Mouse (Mus musculus): ENCODE results near the gene Serpina3m. TPM values are rescaled to one million over a fixed set of nuclear protein-coding genes. Genes with fewer than 3 reads are reported as not detected.
"Not testable (repeated sequence)": the region's sequence is repeated elsewhere in the genome, so short reads cannot be mapped to it uniquely, and the experiment has no call there.

Serpina3m gene
- polyA plus RNA-seq (2016; fragmentation: Nextera tagmentation; extraction: Ambion mirVana), result 0.10 TPM in 1 of 2 replicates, not detected in the other

GRCm38 (mm10) chr12:104338226-104338625, at the start of gene Serpina3m, which contains the start of gene Serpina3k:
Gene Serpina3m (plus strand): TSS chr12:104338486.
Gene Serpina3k (plus strand): TSS chr12:104338486.
- 55% methylated on average over 3 of the region's 3 CpGs for WGBS (ENCODE audit: insufficient replicate concordance)
- H3K9me3 ChIP-seq (replicated peaks); H3K4me1 ChIP-seq; H3K4me2 ChIP-seq; H3K36me3 ChIP-seq; H3K4me3 ChIP-seq; ATAC-seq; H3K27ac ChIP-seq; H3K9ac ChIP-seq; H3K27me3 ChIP-seq (replicated peaks): not testable (repeated sequence)

DNA sequence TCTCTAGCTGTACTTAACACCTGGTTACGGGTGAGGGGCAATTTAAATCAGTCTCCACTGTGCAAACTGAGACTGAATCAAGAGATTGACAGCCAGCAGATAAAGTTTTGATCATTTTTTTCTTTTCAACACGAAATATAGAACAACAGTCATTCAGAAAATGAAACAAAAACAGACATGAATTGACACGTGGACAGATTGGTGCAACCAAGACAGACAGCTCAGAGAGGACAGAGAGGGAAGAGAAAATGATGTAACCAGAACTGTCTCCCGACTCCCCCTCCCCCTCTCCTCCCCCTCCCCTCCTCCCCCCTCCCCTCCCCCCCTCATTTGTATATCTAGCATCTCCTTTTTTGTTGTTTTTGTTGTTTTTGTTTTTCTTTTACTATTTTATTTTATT, 48.4 kb upstream of the Serpina3m start:
- no peaks in the 10 kb centered on the region for H3K9me3 ChIP-seq (replicated peaks)
- no peak for ATAC-seq

GRCm38 (mm10) chr12:104293963-104294362, 44.3 kb upstream of the Serpina3m start:
- Histone ChIP-seq H3K27ac (no peak overlapping the region), H3K9me3 (replicated peaks) (no peaks in the 10 kb centered on the region), H3K36me3 (no peaks in the 10 kb centered on the region), H3K27me3 (replicated peaks) (no peaks in the 10 kb centered on the region), H3K4me3 (no peak overlapping the region), H3K4me1 (no peaks in the 10 kb centered on the region), H3K4me2 (no peak overlapping the region), H3K9ac (no peak overlapping the region)
- ATAC-seq, result no peak
- 54% methylated on average over 2 of the region's 2 CpGs for WGBS (ENCODE audit: insufficient replicate concordance)

More for the DNA sequence above, 48.4 kb upstream of the Serpina3m start:
- Histone ChIP-seq H3K27me3 (replicated peaks) (no peaks in the 10 kb centered on the region), H3K4me1 (no peaks in the 10 kb centered on the region), H3K36me3 (no peaks in the 10 kb centered on the region), H3K4me2 (no peak overlapping the region), H3K27ac (no peak overlapping the region), H3K9ac (no peak overlapping the region), H3K4me3 (no peak overlapping the region)
- 29% methylated on average over 4 of the region's 4 CpGs for WGBS (ENCODE audit: insufficient replicate concordance)

DNA sequence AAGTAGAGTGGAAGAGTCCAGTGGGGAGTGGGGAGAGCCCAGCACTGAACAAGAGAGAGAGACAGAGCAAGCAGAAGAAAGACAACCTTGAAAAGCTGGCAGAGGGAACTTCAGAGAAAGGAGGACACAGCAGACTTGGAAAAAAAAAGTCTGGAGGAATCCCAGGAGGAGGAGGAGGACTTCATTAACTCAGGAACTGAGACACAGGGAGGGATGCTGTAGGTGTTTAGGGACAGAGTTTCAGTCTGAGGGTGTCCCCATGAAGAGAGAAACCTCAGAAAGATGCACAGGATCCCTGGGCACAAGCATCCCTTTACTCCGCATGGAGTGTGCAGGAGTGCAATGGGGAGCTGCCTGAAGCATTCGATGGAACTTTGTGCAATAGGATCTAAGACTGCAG, 40.2 kb upstream of the Serpina3m start:
- Histone ChIP-seq H3K4me2 (no peak overlapping the region), H3K27ac (no peak overlapping the region), H3K4me1 (no peaks in the 10 kb centered on the region), H3K36me3 (no peaks in the 10 kb centered on the region), H3K9me3 (replicated peaks) (no peaks in the 10 kb centered on the region), H3K4me3 (no peak overlapping the region), H3K27me3 (replicated peaks) (no peaks in the 10 kb centered on the region), H3K9ac (no peak overlapping the region)
- ATAC-seq, result no peak
- 74% methylated on average over 2 of the region's 2 CpGs for WGBS (ENCODE audit: insufficient replicate concordance)

DNA sequence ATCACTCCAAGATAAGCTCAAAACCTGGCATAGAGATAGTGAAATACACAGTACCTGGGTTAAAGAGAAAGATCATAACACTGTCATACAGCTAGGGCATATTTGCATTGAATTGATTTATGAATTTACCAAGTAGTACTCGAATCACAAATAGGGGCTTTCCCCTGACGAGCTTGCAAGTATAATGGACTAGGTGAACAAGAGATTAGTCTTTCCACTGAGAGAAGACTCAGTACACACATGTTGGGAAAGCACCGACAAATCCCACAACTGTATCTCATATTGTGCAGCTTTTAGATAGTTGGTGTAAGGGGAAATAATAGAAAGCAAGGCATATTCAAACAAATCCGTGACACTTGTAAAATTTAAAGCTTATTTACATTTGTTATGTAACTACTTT, 32.3 kb upstream of the Serpina3m start:
- no peak overlapping the region for H3K27ac ChIP-seq
- 0 out of 2 replicates have a peak, but pooled peaks cover 5% of the 10 kb centered on the region for H3K9me3 ChIP-seq (replicated peaks)
- H3K9ac ChIP-seq, result no peak overlapping the region
- WGBS (ENCODE audit: insufficient replicate concordance), result 56% methylated on average over 4 of the region's 4 CpGs
- no peaks in the 10 kb centered on the region for H3K4me1 ChIP-seq
- ATAC-seq, result no peak
- H3K4me3 ChIP-seq, result no peak overlapping the region
- no peak overlapping the region for H3K4me2 ChIP-seq
- no peaks in the 10 kb centered on the region for H3K27me3 ChIP-seq (replicated peaks)
- no peaks in the 10 kb centered on the region for H3K36me3 ChIP-seq

GRCm38 (mm10) chr12:104314253-104314652, 24.0 kb upstream of the Serpina3m start, which contains the start of gene Serpina3j:
Gene Serpina3j (plus strand): TSS chr12:104314553.
- no peaks in the 10 kb centered on the region for H3K36me3 ChIP-seq
- no peaks in the 10 kb centered on the region for H3K4me1 ChIP-seq
- ATAC-seq, result no peak
- no peaks in the 10 kb centered on the region for H3K27me3 ChIP-seq (replicated peaks)
- WGBS (ENCODE audit: insufficient replicate concordance), result 56% methylated on average over 1 of the region's 1 CpGs
- H3K9ac ChIP-seq, result no peak within 1 kb of the TSS
- 0 out of 2 replicates have a peak, but pooled peaks cover 10% of the 10 kb centered on the region for H3K9me3 ChIP-seq (replicated peaks)
- H3K4me2 ChIP-seq, result no peak within 1 kb of the TSS
- H3K4me3 ChIP-seq, result no peak within 1 kb of the TSS
- no peak within 1 kb of the TSS for H3K27ac ChIP-seq

DNA sequence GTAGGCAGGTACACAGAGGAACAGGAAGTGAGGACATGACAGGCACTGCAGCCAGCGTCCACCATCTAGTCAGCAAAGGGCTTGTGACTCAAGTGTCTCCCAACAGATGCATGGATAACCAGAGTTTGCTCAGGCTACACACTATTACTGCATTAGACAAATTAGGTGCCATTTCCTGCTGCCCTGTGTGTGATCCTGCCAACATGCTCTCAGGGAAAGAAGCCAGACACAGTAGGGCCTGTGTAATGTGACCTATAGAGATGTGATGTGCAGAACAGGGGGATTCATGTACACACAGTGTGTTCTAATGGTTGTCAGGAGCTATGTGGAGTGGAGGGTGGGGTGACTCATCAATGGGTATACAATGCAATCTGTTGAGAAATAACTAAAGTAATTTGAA, 15.8 kb upstream of the Serpina3m start:
- WGBS (ENCODE audit: insufficient replicate concordance), result 59% methylated on average over 1 of the region's 1 CpGs
- no peak overlapping the region for H3K4me2 ChIP-seq
- no peaks in the 10 kb centered on the region for H3K4me1 ChIP-seq
- H3K4me3 ChIP-seq, result no peak overlapping the region
- H3K27ac ChIP-seq, result no peak overlapping the region
- no peak overlapping the region for H3K9ac ChIP-seq
- H3K36me3 ChIP-seq, result no peaks in the 10 kb centered on the region
- H3K27me3 ChIP-seq (replicated peaks), result no peaks in the 10 kb centered on the region
- ATAC-seq, result no peak
- no peaks in the 10 kb centered on the region for H3K9me3 ChIP-seq (replicated peaks)

DNA sequence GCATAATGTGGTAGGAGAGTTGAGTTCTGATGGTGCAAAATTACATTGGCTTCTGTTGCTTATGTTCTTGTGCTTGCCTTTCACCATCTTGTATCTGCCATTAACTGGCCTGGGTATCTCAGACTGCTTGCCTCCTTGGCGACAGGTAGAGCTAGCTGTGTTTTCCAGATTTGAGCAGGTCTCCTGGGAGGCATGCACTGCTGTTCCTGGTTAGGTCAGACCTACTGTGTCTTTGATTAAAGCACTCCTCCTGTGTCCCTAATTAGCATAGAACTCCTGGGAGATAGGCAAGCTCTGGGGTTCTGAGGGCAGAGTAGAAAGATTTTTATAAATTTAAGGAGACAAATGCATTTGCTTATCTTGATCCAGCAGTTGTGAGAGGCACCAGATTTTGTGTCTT, 6.6 kb upstream of the Serpina3m start:
- ATAC-seq, result no peak

DNA sequence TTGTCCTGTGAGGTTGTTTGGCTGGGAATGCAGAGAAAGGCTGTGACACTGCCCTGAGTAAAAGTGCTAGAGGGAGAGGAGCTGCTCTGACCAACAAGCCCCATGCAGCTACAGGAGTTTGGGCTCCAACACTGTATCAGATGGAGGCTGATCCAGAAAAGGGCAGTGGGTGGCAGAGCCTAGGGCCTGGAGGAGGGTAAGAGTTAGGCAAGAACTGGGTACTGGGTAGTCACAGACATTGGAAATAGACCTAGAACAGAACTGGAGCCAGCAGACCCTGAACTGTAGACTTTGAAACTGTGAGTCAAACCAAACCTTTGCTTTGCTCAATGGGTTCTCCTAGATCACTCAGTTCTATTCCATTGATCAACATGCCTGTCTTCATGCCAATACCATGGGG, 1.4 kb upstream of the Serpina3m start:
- H3K9ac ChIP-seq; ATAC-seq; H3K4me2 ChIP-seq; H3K36me3 ChIP-seq; H3K9me3 ChIP-seq (replicated peaks); H3K4me3 ChIP-seq; H3K27ac ChIP-seq; H3K27me3 ChIP-seq (replicated peaks); H3K4me1 ChIP-seq: not testable (repeated sequence)

More for the DNA sequence above, 6.6 kb upstream of the Serpina3m start:
- no peak overlapping the region for H3K27ac ChIP-seq
- H3K4me1 ChIP-seq, result no peaks in the 10 kb centered on the region
- no peak overlapping the region for H3K4me3 ChIP-seq
- no peak overlapping the region for H3K4me2 ChIP-seq
- H3K9me3 ChIP-seq (replicated peaks), result no peaks in the 10 kb centered on the region
- H3K27me3 ChIP-seq (replicated peaks), result no peaks in the 10 kb centered on the region
- no peak overlapping the region for H3K9ac ChIP-seq
- H3K36me3 ChIP-seq, result no peaks in the 10 kb centered on the region
- WGBS (ENCODE audit: insufficient replicate concordance), result 43% methylated on average over 1 of the region's 1 CpGs

- Histone ChIP-seq H3K4me1 (no peaks in the 10 kb centered on the region), H3K4me2 (no peak overlapping the region)
- WGBS (ENCODE audit: insufficient replicate concordance), result 69% methylated on average over 3 of the region's 3 CpGs
These were observed 419 bp downstream of the Serpina3m start for GRCm38 (mm10) chr12:104338705-104339104.

GRCm38 (mm10) chr12:104342489-104342888, 4.2 kb downstream of the Serpina3m start:
- not testable (repeated sequence) for H3K27me3 ChIP-seq (replicated peaks); H3K4me1 ChIP-seq; H3K9ac ChIP-seq; H3K4me3 ChIP-seq; H3K36me3 ChIP-seq; H3K27ac ChIP-seq; H3K4me2 ChIP-seq; ATAC-seq; H3K9me3 ChIP-seq (replicated peaks)

More at GRCm38 (mm10) chr12:104338705-104339104, 419 bp downstream of the Serpina3m start:
- H3K9ac ChIP-seq, result no peak overlapping the region
- H3K27ac ChIP-seq, result no peak overlapping the region
- H3K4me3 ChIP-seq, result no peak overlapping the region
- H3K36me3 ChIP-seq, result no peaks in the 10 kb centered on the region
- no peaks in the 10 kb centered on the region for H3K9me3 ChIP-seq (replicated peaks)
- no peaks in the 10 kb centered on the region for H3K27me3 ChIP-seq (replicated peaks)
- ATAC-seq, result no peak

DNA sequence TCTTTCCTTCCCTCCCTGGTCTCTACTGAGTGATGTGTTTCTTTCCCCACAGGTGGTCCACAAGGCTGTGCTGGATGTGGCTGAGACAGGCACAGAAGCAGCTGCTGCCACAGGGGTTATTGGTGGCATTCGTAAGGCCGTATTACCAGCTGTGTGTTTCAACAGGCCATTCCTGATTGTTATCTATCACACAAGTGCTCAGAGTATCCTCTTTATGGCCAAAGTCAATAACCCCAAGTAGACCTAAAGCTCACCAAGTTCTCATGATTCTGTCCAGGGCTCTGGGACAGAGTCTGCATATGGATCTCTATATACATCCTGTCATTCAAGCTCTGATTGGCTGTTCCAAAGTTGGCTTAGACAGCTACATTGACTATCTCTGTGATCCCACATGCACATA, 6.9 kb downstream of the Serpina3m start:
- H3K27ac ChIP-seq, result no peak overlapping the region
- no peak overlapping the region for H3K4me2 ChIP-seq
- 71% methylated on average over 2 of the region's 2 CpGs for WGBS (ENCODE audit: insufficient replicate concordance)
- no peaks in the 10 kb centered on the region for H3K27me3 ChIP-seq (replicated peaks)
- no peaks in the 10 kb centered on the region for H3K36me3 ChIP-seq
- ATAC-seq, result no peak
- H3K9ac ChIP-seq, result no peak overlapping the region
- H3K9me3 ChIP-seq (replicated peaks), result no peaks in the 10 kb centered on the region
- H3K4me3 ChIP-seq, result no peak overlapping the region
- H3K4me1 ChIP-seq, result no peaks in the 10 kb centered on the region

DNA sequence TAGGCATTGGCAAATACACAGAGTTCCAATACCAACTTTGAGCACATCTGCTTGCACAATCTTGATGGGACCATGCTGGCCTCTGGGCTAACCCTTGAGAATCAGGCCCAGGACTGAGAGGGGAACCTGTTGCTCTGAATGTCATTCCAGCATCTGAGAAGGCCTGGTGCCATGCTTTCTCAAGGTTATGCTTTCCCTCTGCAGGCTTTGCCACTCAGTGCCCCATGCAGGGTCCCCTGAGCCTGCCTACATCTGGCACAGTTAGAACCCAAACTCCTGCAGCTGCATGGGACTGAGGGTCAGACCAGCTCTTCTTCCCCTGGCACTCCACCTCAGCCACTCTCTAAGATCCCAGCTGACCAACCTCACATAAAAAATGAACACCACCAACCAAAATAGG, 7.4 kb downstream of the Serpina3m start:
- Histone ChIP-seq H3K4me2 (no peak overlapping the region), H3K9ac (no peak overlapping the region), H3K36me3 (no peaks in the 10 kb centered on the region), H3K9me3 (replicated peaks) (no peaks in the 10 kb centered on the region), H3K27ac (no peak overlapping the region), H3K4me3 (no peak overlapping the region), H3K27me3 (replicated peaks) (no peaks in the 10 kb centered on the region), H3K4me1 (no peaks in the 10 kb centered on the region)
- no peak for ATAC-seq

Data from liver, embryonic 12.5 days (tissue).